Mouse (Mus musculus): ENCODE data around the gene Efcab5.

GRCm38 (mm10) chr11:77150806-77151205, 38.0 kb downstream of the Efcab5 start:
- TF ChIP-seq POLR2A (IDR thresholded peaks at IDR 0.05; ENCODE audit: insufficient read depth, low read depth, low read length) (no peak), CTCF (IDR thresholded peaks at IDR 0.05) (no peak), EP300 (IDR thresholded peaks at IDR 0.05; ENCODE audit: insufficient read depth, low read depth, low read length) (no peak)
